Mouse (Mus musculus) gonadal fat pad, adult 2 months (tissue): Measurements from ENCODE around the gene Itgb6. TPM values are rescaled to one million over a fixed set of nuclear protein-coding genes. Genes with fewer than 3 reads are reported as not detected.

Experiments used
- DNase-seq: peaks from one replicate; pipeline ENCODE4 v3.0.0-alpha.2; 2012; ENCODE audit warnings: low read depth
- polyA plus RNA-seq: library from polyadenylated mRNA; depleted of rRNA; stranded (reverse); fragments of >200 nt; gene quantifications from 2 replicates; pipeline ENCODE4 v1.2.3, GENCODE M21; 2012

The Itgb6 gene
- polyA plus RNA-seq, 1 experiment = 1.6 TPM

DNA sequence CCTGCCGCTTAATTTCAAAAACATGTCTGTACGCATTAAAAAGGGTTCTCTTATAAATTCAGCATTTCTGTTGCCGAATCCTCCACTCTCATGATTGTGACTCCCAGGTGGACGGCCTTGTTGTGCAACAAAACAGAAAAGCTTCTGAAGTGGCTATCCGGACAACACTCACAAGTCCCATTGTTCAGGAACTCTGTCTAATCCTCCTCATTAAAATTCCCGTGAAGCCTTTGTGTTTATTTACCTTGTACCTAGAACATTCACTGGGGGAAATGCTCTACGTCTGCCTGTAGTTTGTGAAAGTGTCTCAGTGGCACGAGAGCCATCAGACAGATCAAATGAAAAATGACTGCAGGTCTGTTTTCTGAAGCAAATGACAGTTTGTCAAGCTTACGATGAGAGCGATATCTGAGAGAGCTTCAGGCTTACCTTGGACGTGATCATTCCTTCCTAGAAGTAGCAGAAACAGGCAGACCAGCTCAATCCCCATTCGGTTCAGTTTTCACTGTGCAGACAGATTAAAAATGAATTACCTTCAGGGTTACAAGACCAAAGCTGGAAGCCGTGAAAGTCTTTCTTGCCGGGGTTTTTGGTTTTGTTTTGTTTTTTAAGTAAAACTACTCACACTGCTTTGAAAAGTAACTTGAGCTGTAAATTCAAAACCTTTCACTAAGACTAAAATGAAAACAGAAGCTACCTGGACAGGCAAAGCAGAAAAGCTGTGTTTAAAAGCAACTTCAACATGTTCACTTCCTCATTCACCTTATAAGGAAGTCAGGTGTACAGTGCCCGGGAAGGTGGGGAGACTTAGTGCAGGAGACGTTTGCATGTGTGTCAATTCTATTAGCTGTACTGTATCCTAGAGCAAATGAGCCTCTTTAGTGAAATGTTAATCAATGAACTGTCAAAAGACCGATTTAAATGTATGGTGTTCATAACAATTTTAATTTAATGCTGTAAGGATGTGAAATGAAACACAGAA is 49.2 kb downstream of the Itgb6 start:
- DNase-seq = no peak

GRCm38 (mm10) chr2:60671215-60671614 is 51.2 kb downstream of the Itgb6 start:
- no peak for DNase-seq

DNA sequence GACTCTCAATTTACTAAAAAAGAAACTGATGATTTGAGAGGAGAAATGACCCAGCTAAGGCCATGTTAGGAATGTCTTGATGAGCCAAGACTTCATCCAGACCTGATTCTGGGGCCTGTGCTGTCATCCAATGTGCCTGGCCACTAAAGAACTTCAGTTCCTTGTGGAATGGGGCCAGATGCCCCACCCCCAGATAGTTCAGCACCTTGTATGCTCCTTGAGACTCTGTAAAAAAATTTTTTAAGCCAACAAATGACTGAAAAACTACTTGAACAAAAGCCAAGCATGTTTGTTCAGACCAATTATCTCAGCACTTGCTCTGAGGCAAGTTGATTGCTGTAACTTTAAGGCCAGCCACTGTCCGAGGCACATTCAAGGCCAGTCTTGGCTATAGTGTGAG is 59.4 kb downstream of the Itgb6 start:
- DNase-seq = no peak

- no peak for DNase-seq
Observed at GRCm38 (mm10) chr2:60659993-60660392, 62.5 kb downstream of the Itgb6 start.

- no peak for DNase-seq
Observed at GRCm38 (mm10) chr2:60658992-60659391, 63.5 kb downstream of the Itgb6 start.

DNA sequence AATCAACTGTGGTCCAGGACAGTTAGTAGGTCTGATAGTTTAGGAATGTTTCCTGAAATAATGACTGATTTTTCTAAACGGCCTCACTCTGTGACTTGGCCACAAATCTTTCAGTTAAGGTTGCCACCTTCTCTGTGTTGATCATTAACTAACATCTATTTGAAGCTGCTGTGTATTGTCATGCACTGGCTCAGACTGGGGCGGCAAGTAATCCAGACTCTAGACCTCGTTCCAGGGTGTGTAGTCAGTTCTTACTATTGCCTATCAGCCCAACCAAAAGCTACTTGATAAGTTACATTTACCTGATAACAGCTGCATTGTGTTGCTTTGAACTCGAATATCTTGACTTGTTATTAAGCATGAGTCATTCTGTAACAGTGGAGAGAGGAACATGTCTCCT is 67.6 kb downstream of the Itgb6 start:
- DNase-seq = no peak

- DNase-seq = no peak
Observed at GRCm38 (mm10) chr2:60650155-60650554, 72.3 kb downstream of the Itgb6 start.

DNA sequence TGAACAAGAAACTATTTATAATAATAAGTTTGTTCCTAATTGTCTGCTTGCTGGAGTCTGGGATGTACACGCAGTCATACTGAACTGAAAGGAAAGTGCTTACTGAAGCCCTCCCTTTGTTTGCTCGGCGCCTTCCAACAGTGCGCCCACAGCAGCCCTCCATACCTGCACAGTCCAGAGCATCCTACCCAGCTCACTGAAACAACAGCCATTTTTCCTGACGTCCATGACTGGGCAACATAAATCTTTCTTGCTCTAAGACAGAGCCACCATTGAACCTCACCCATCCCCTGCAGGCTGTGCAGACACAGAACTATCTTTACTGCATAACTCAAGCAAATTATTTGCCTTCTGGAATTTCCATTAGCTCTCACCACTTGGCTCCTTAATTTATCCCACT is 74.8 kb downstream of the Itgb6 start:
- no peak for DNase-seq

GRCm38 (mm10) chr2:60646583-60646982 is 75.9 kb downstream of the Itgb6 start:
- no peak for DNase-seq

DNA sequence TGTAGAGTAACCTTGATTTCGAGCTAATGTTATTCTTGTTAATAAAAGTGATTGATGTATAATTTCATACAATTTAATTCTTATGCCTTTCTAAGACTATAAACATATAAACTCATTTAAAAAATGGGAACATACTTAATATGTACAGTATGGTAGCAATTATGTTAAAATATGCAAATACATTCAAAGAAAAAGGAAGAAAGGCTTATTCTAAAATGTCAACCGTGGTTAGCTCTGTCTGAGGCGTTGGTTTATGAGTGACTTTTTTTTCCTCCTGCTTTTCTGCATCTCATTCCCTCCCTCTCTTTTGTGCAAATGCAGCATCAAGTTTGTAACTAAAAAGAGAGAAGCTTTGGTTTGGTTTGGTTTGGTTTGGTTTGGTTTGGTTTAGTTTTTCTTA is 79.0 kb downstream of the Itgb6 start:
- DNase-seq = no peak

GRCm38 (mm10) chr2:60642606-60643005 is 79.8 kb downstream of the Itgb6 start:
- DNase-seq = no peak

DNA sequence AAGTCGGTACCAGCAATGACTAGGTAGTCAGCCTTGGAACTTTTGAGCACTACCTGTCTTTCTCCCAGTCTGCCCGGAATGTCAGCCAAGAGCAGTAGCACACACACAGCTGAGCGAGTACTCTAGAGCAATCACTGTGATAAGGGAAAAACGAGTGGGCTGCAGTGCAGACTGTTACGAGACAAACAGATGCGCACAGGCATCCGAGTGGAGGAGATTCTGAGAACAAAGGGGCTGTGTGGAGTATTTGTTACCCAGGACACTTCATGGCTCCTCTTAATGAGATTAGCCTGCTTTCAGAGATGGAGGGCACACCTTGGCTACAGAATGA is 82.1 kb downstream of the Itgb6 start:
- no peak for DNase-seq

- peak; percentile 34 for DNase-seq
Observed at GRCm38 (mm10) chr2:60639617-60640341, 82.7 kb downstream of the Itgb6 start.

- DNase-seq = no peak
Observed at GRCm38 (mm10) chr2:60636910-60637761, 85.3 kb downstream of the Itgb6 start.

DNA sequence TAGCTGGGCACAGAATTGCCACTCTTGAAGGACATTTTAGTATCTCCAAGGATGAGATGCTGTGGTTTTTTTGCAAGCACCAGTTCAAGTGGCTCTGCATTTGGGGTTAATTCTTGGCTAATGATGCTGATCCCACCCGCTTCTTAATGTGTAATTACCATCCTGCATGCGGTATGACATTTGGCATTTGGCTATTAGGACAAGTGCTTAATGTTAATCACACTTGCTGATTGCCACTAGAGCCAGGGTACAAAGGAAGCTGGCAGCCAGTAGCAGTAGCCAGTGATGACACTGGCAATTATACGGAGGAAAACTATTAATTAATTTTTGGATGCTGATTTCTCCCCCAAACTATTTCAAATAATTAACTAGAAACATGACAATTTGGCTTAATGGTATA is 86.0 kb downstream of the Itgb6 start:
- DNase-seq = no peak

GRCm38 (mm10) chr2:60636038-60636437 is 86.4 kb downstream of the Itgb6 start:
- DNase-seq = no peak

GRCm38 (mm10) chr2:60632791-60633190 is 89.7 kb downstream of the Itgb6 start:
- no peak for DNase-seq

GRCm38 (mm10) chr2:60630304-60630703 is 92.1 kb downstream of the Itgb6 start:
- no peak for DNase-seq

DNA sequence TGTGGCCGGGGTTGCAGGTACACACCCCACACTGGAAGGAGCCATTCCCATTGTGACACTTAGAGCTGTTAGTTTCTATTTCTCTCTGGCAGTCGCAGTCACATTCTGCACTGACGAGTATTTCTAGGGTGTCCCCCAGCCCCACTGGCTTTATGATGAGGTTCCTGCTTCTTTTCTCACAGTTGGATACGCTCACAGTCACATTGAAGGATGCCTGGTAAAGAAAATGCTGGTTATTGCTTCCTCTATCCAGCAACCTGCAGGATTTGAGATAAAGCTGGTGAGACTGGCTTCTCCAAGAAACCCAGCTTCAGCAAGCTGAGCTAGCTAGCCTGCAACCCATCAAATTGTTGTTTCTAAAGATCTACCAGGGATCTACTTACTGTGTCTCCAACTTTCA is 94.5 kb downstream of the Itgb6 start:
- DNase-seq = no peak

DNA sequence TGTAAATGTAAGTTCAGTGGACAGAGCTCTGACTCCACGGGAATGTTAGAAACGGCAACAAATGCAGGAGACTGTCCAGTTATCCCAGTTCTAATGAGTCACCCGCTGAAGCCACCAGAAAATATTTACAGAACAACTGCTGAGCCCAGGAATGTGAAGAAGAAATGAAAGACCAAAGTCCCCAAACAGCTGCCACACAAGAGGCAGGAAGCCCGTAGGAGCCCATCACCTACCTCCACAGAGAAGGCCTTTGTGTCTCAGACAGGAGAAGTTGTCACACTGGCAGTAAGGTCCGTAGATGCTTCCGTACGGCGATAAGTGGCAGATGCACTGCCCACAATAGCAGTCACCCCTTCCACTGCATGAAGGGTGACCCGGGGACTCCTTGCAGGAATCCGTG is 94.9 kb downstream of the Itgb6 start:
- DNase-seq = no peak

GRCm38 (mm10) chr2:60625766-60626165 is 96.7 kb downstream of the Itgb6 start:
- no peak for DNase-seq

GRCm38 (mm10) chr2:60622161-60622560 is 100.3 kb downstream of the Itgb6 start:
- DNase-seq = no peak
